18 mouse cellular contexts compared by ENCODE assay signal in the genomic region with DNA sequence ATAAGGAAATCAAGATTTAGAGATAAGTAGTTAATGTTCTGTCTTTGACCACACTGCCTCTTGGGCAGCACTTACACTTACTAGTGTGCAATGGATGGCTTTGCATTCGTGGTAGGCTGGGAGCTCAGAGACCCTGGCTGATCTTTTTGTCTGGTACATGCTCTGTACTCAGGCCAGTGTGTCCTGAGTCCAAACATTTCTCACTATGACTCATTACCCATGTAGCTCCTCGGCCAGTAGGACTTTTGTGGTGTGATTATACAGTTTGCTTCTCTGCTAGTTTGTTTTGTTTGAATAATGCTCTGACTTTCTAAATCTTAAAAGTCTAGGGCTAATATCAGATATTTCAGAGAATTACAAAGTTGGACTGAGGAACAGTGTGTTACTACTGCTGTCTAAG.
"Had no signal": no experiment of that assay in that cellular context is flagged by ENCODE, and none has a peak within 500 bp of the region (broad histone marks: within the 10 kb centered on the region; RNA-seq: fewer than 3 reads in every experiment).

No protein-coding gene starts in this region.

- DNase-seq: liver, postnatal 0 days; lung, embryonic 14.5 days; lung, postnatal 14 days; lung, postnatal 36 days; retina, postnatal 1 day; right cerebral cortex, adult 18-20 months; thymus, adult 2 months; thymus, postnatal 25 days; thymus, postnatal 4 days had no signal

- H3K4me1 ChIP-seq: liver, embryonic 15.5 days; stomach, embryonic 15.5 days had no signal

- H3K36me3 ChIP-seq: midbrain, embryonic 15.5 days had no signal

- H3K27me3 ChIP-seq: liver, embryonic 15.5 days; midbrain, embryonic 15.5 days; neural tube, embryonic 15.5 days; stomach, embryonic 15.5 days had no signal

- H3K9ac ChIP-seq: liver, embryonic 15.5 days; liver, postnatal 0 days; lung, embryonic 14.5 days; midbrain, embryonic 12.5 days; midbrain, embryonic 15.5 days; neural tube, embryonic 13.5 days; neural tube, embryonic 15.5 days; stomach, embryonic 15.5 days had no signal

- H3K27ac ChIP-seq: liver, embryonic 15.5 days; macrophage; midbrain, embryonic 10.5 days; midbrain, embryonic 12.5 days; midbrain, embryonic 15.5 days; neural tube, embryonic 13.5 days; neural tube, embryonic 15.5 days; stomach, embryonic 15.5 days; stomach, postnatal 0 days had no signal

- H3K4me2 ChIP-seq: liver, embryonic 15.5 days; lung, embryonic 14.5 days; midbrain, embryonic 12.5 days; midbrain, embryonic 15.5 days; neural tube, embryonic 13.5 days; neural tube, embryonic 15.5 days; stomach, embryonic 15.5 days had no signal

- H3K9me3 ChIP-seq: liver, embryonic 15.5 days; midbrain, embryonic 10.5 days; midbrain, embryonic 12.5 days; midbrain, embryonic 15.5 days; neural tube, embryonic 13.5 days; neural tube, embryonic 15.5 days; stomach, embryonic 15.5 days had no signal

- ATAC-seq: midbrain, embryonic 15.5 days had no signal

- H3K4me3 ChIP-seq: liver, embryonic 15.5 days; midbrain, embryonic 10.5 days; midbrain, embryonic 12.5 days; midbrain, embryonic 15.5 days; neural tube, embryonic 13.5 days; neural tube, embryonic 15.5 days; stomach, embryonic 15.5 days had no signal
